Mouse (Mus musculus) lung, postnatal 10 days (tissue): ENCODE data around the gene Adgrl3.

Source experiments
- DNase-seq: peaks from one replicate; pipeline ENCODE4 v3.0.0; 2021

The Adgrl3 gene

DNA sequence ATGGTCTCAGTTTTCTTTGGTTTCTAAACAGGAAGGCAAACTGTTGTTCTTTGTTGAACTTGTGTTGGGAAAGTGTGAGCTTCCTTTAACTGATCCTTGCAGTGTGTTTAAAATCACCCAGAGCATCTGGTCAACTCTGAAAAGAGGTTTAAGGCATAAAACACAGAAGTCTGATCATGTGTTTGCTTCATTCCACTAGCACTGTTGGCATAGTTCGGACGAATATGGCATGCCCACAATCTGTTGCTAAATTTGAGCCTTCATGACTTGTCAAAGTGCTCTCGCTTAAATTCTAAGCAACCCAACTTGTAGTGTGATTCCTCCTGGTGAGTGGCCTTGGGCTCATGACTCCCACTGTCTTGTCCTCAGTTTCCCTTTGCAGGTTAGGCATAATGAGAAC is 249.8 kb downstream of the Adgrl3 start:
- DNase-seq, result peak; percentile 14

DNA sequence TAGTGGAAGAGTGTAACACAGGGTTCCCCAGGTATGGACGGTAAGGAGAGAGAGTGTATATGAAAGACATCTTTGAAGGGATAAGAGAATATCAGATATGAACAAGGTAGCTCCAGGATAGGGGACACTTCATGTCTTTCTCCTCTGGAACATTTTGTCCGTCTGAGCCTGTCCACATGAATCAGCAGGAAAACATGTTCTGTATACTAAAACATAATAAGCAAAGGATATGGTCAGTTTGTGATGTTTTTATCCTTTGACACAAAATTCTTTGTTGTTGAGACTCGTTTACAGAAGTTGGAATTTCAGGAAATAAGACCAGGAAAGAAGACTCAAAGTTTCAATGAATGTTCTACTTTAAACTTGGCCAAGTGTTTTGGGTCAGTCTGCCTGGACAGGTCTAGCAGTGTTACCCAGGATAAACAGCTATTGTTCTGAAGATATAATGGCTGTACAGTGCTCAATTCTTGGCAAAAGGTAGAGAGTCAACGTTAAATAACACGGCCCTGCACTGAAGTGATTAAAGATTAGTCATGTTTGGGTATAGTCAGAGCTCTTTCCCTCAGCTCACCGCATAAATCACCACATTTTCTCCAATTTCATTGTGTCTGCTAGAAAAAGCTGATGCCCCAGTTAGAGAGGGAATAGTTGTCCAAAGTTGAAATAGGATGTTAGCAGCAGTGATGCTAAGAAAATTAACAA is 255.6 kb downstream of the Adgrl3 start:
- DNase-seq, result peak; percentile 1

DNA sequence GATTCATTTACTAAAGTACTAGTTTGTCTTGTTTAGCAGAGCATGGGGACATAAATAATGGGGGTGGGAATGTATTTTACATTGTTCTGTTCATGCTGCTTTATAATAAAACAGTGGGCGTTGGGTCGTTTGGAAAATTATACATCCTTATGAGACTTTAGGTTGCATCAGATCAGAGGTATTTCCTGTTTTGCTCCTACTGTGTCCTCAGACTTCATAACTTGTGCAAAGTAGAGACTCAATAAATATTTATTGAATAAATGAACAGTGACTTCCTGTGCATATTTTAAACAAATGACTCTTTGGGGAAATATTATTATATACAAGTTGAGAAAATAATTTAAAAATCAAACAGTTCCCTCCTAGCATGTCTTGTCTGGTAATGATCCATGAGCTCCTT is 259.3 kb downstream of the Adgrl3 start:
- DNase-seq, result peak; percentile 3

DNA sequence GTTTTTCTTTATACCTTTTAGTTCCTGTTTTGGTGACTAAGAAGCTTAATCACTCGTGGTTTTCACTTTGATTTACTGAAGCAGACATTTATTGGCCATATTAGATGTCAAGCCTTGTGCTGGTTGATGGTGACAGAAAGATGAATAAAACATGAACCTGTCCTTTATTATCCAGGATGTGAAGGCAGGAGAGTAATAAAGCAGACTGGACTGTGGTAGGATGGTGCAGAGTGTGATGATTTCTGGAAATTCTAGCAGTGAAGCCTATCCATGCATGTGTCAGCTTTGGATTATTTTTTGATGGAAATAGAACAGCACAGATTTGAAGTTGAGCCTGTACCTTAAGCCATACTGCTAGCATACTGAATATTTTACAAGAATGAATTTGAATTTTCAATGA is 265.7 kb downstream of the Adgrl3 start:
- DNase-seq, result no peak

DNA sequence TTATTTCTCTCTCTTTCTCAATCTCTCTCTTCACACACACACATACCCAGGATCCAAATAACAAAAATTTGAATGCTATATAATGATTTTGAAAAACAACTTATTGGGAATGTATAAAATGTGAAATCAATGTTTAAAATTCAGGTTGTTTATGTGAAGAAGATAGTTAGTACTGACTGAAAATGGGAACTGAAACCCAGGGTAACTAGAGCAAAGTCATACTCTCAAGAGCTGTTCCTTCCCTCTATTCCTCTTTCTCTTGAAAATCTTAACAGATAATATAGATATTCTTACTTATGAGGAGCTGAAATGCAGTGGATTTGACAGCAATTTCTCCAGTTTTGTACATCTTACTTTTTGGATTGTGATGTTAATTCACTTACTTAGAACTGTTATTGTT is 281.9 kb downstream of the Adgrl3 start:
- DNase-seq, result no peak

DNA sequence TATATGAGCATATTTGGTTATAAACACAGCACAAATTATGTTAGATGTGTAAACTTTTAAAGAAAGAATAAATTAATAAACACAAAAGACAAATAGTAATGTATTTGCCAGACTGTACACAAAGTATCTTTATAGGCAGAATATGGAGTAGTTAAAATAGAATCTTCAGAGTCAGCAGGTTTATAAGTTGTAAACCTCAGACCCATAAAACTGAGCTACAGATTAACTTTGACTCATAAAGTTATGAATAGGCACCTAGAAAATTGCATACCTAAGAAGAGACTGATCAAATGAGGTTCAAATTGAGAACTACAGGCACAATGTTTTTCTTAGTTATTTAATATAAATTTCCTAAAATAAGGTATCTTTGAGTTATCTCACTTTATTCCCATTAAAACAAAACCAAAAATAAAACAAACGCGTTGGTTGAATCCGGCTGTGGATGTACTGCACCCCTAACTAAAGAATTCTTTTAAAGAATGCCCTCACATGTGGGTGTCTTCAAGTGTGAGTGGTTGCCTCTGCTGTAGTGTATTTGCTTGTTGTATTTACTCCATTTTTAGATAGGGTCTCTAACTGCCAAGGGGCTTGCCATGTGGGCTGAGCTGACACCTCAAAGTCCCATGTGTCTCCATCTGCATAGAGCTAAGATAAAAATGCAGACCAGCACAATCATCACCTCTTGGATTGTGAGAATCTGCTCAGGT is 297.6 kb downstream of the Adgrl3 start:
- no peak for DNase-seq

DNA sequence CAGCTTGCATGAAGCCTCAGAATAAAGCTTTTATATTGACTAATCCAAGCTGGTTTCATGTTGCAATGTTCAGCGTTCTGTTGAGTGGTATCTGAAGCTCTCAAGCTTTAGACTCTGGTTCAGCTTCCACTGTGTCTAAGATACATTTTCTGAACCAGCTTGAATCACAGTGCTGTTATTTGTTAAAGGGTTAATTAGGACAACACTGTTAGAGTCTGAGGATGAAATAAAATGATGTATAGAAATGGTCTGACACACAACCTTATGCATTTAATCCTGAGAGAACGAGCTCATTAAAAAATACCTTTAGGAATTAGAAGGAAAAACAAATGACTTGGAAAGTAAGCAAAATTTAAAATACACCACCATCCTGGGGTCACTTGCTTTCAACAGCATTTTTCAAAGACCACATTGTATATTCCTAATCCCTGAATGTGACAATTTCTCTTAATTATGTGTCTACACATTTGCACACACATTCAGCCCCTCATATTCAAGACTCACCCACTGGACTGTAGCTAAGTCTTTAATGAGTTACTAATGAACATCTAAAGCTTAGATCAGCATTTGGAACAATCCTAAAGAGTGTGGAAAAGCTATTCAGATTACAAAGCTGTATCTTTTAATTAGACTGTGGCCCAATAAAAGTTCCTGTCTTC is 301.5 kb downstream of the Adgrl3 start:
- no peak for DNase-seq

DNA sequence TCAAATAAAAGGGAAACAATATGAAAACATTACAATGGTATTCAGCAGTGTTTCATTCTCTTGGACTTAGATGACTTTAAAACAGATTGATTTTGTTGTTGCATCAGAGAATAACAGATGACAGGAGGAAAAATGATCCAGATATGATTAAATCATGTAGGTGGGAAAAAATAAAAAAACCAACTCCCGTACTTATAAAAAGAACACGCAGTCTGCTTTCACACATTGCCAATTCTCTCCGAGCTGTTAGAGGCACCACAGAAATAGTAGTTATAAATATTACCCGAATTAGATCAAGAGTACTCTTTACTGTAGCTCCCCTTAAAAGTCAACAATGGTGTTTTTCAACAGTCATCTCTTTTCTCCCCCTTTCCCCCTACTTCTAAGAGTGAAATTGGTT is 302.1 kb downstream of the Adgrl3 start:
- DNase-seq, result no peak

DNA sequence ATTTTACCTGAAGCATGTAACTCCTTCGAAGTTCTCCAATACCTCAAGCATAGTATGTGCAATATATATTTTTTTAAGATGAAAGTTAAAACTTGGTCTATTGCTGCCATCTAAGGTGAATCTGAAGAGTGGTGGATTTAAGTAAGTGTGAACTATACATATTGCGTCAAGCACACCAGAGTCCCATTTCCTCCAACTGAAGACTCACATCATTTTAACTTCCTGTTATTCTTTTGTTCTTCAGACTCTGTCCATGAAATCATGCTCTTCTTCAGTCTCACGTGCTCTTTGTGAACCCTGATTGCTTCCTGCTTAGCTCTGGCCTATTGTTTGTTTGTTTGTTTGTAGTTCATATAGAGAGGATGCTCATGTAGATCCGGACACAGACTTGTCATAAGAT is 307.0 kb downstream of the Adgrl3 start:
- DNase-seq, result no peak

DNA sequence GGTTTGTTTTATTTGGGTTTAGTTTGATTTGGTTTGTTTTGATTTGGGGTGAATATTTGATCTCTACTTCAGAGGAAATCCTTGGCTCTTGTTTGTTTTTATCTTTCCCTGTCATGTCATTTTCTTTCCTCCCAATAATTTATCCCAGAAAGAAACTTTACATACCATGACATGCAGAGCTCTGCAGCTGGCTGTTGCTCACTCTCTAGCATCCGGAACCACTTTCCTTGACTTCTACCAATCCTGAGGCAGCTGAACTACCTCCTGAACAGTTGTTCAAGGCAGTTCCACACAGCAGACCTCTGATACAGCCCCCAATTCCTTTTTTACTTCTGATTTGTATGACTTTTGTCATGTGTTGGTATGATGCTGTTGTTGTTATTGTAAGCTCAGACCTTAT is 307.5 kb downstream of the Adgrl3 start:
- no peak for DNase-seq

DNA sequence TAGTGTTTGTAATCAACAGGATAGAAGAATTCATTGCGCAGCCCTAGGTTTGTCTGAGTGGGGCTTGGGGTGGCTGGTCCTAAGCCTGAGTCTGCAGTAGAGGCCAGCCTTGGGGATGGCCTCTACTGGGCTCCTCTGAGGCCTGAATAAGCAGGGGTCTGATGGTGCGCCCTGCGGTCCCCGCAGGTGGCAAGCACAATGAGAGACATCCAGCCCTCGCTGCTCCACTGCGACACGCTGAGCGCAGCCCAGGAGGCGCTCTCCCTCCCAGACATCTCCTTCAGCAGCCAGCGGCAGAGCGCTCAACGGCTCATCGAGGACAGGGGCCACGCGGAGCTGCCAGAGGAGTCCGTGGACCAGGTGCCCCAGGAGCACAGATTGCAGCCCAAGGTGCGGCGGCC is 309.6 kb downstream of the Adgrl3 start:
- DNase-seq, result no peak

DNA sequence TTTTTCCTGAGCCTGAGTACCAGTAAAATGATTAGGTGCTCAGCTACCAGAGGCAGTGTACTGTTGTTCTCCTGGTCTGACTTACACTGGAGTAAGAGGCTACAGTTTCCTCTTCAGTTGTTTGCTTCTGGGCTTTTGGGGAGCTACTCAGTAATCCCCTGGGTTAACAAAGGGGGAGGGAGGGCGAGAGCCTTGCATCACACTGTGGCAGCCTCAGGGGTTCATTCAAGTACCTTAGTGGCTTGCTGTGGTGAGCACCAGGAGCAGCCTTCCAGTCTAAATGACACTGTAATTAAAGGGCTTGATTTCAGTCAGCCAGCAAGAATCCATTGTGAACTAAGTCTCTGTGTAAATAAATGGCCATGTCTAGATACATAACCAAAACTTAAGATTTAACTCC is 324.4 kb downstream of the Adgrl3 start:
- DNase-seq, result no peak

DNA sequence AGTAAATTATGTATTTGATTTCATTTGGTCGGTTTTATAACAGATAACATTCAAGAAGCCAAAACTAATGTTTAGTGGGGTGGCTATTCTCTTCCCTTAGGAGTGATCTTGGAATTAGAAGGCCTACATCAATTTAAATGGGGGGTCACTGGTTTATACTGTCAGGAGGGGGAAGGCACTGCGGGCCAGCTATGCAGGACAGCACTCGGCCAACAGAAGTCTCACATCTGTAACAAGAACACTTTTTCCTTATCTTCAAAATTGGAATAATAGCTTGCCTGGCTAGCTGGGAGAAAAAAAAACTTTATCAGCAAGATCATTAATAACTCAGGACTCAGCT is 325.1 kb downstream of the Adgrl3 start:
- no peak for DNase-seq

DNA sequence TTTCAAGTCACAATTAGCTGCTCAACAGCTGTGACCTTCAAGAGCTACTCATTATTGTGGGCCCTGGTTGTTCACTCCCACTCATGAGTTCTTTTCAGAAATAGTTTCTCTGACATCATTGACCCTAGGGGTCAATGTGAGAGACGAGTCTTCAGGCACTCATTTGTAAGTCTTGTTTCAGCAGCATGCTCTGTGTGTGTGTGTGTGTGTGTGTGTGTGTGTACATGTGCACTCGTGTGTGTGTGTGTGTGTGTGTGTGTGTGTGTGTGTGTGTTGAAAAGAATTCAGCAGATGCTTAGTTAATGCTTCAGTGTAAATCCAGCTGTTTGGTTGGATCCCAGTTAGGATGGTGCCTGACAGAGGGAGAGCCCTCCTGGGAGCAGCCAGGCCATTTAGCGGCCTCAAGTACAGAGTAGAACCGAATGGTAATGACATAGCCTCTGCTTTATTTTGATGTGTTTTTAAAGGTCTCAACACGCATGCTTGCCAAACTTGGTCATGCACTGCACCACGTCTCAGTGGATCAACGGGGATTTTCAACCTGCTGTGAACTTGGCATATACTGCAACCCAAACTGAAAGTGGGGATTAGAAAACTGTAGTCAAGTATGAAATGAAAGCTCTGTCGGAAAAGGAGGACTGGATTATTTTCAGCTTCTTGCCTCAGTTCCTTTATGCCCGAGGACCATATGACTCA is 325.6 kb downstream of the Adgrl3 start:
- DNase-seq, result peak; percentile 9

DNA sequence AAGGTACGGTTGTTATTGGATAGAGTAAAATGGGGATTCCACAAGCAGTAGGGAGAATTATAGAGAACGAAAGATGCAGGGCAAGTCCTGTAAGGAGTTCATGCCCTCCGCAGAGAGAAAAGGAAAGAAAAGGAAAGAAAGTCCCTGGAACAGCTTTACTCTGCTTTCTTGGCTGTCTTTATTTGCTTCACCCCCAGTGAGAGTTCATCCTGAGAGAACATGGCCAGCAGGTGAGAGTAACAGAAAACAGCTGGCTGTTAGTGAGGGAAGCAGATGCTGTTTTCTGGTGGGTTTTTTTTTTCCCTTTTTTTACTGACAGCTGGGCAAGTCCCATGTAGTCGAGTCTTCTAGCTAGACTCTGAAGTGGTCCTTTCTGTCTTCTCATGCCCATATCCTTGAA is 327.6 kb downstream of the Adgrl3 start:
- peak; percentile 68 for DNase-seq

DNA sequence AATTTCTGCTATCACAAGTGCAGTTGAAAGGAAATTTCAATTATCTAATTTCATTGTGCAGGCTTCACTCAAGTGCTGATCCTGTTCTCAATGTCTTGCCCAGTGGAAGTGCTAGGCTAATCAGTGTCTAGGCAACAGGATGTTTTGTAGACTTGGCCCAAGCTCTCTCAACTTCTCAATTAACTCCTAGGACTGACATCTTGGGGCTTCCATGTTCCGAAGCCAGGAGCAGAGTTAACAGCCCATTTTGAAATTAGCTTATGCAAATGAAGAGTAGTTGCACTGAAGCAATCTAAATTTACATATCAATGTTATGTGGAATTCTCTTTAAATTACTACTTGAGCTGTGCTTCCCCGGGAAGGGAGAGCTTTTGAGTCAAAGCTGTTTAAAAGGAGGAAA is 339.6 kb downstream of the Adgrl3 start:
- DNase-seq, result no peak

DNA sequence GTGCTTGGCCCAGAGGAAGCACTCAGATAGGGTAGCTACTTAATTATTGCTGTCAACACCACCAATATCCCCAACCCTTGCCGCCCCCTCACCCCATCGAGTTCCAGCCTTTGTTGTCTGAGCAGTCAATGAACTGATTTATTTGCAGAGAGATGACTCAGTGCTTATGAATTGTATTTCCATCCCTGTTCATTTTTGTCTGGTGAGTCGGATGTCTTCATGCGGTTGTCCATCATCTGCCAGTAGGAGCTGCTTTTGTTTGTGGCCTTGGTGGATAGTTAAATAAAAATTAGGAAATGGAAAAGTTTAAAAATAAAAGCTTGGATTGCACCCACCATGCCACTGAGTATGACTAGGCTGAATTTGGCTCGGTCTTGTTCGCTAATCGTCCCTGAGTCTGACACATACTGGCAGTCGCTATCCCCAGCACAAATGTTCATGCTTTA is 344.3 kb downstream of the Adgrl3 start:
- peak; percentile 40 for DNase-seq

DNA sequence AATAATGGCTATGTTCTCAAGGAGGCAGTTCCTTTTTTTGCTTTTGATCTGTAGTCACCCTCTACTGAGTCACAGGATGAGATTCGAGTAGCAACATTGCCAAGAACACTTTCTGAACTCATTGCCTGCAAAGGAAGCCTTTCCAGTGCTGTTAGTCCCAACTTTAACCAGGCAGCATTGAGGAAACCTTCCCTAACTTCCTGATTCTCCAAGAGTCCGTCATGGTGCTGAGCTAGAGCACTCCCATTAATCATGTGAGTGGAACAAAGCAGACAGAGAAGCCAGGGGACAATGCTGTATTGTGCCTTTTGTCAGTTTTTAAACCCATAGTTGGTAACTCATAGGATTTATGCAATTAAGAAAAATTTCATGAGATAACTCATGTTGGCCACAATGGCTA is 345.3 kb downstream of the Adgrl3 start:
- DNase-seq, result no peak

DNA sequence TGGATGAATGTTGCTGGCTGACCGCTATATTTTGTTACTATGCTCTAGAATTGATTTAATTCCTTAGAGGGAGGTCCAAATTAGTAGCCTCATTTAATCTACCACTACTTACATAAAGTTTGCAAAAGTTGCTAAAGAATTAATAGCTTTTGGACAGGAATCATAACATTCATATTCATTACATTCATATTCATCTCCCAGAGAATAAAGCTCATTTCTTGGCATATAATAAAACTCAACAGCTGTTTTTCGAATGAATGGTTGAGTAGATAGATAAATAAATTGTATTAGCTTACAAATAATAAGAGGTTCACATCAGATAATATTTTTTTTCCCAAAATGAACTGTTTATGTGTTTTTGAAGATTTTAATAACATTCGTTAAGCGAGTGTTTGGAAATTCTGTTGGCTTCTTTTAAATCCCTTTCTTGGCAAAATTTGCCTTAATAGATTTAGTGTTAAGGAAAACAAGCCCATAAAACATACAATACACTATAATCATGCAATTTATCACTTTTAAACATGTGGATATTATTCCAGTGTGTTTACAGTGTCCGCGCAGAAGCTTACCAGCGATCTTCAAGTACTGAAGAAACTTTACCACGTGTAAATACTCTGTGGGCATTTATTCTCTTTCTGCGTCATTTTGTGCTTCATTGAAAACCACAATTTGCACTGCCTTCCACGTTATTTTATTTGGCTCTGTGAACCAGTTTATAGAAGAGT is 350.4 kb downstream of the Adgrl3 start:
- no peak for DNase-seq

DNA sequence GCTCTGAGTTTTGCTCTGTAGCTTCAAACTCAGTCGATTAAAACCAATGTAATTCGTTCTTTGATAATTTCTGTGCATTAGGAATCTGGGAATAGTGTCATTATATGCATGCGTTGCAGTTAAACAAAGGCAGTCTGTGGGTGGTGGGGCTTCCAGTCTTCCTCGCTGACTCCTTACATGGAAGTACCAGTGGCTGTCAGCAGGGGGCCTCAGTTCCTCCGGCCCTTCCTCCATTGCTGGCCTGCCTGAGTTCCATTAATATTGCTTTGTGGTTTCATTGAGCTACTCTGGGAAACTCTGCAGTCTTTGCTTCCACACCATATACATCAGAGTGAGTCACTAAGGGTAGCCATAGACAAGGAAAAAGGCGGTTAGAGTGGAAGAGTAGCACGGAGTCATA is 356.1 kb downstream of the Adgrl3 start:
- DNase-seq, result no peak

DNA sequence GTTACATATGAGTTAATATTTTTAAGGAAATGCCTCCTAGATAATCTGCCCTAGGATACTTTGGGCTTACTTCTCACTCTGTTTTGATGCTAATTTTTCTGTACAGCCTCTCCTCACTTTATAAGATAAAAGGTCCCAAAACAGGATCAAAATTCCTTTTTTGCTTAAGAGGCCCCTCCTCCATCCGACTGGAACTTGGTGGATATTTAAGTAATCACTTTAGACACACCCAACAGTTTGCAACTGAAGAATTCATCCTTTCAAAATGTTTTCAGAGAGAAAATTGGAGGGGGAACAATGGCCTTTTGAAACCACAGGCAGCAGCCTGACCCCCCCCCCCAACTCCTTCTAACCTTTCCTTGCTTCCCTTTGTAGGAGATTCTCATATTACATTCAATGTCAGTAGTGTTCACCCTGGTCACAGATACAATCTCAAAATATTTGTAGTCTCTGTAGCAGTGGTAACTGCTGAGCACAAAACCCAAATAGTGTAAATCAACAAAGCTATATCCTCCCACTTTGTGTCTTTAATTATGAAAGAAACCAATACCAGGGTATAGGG is 385.7 kb downstream of the Adgrl3 start:
- DNase-seq, result no peak

DNA sequence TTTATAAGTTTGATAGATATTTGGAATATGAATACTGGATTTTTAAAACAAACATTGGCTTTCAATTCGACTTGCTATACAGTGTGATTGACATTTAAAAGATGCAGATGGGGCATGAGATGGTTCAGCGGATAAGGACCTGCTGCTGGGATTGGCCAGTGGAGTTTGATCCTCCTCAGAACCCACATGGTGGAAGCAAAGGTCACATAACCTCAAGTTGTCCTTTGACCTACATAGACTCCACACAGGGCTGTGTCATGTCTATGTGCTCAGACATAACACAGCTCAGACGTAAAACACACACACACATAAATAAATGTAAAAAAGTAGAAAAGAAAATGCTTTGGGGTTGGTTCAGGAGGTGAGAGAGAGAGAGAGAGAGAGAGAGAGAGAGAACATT is 397.4 kb downstream of the Adgrl3 start:
- no peak for DNase-seq

DNA sequence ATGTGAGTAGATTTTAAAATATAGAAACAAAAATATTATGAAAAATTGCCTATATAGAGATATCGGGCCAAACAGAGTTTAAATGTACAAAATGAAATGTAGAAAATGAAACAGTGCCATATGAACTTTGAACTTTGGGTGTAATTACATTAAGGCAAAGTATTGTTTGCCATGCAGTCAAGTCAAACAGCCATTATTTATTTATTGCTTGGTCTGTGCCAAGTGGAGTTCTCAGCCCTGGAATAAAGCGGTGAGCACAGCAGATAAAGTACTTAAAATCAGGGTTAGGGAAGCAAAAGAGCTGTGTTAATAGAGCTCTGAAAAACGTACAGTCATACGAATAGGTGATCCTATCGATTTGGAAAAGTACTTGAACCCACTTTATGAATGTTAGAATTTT is 407.5 kb downstream of the Adgrl3 start:
- no peak for DNase-seq
